Mouse (Mus musculus) gastrocnemius, postnatal 4 days (tissue): ENCODE data around the gene Snx32. TPM values are rescaled to one million over a fixed set of nuclear protein-coding genes. Genes with fewer than 3 reads are reported as not detected.

ENCODE experiments used
- DNase-seq, 2 experiments: peaks; one replicate each; pipeline ENCODE4 v3.0.0; 2021 to 2022; ENCODE audit warnings: low spot score in 2 of 2, mixed read lengths in 2 of 2
- total RNA-seq, 2 experiments: library from RNA; stranded (reverse); gene quantifications; 2 replicates each; pipeline ENCODE4 v1.2.3; 2021

Gene Snx32
- total RNA-seq, 2 experiments from 2014 or later, result 8.4 to 9.3 TPM

DNA sequence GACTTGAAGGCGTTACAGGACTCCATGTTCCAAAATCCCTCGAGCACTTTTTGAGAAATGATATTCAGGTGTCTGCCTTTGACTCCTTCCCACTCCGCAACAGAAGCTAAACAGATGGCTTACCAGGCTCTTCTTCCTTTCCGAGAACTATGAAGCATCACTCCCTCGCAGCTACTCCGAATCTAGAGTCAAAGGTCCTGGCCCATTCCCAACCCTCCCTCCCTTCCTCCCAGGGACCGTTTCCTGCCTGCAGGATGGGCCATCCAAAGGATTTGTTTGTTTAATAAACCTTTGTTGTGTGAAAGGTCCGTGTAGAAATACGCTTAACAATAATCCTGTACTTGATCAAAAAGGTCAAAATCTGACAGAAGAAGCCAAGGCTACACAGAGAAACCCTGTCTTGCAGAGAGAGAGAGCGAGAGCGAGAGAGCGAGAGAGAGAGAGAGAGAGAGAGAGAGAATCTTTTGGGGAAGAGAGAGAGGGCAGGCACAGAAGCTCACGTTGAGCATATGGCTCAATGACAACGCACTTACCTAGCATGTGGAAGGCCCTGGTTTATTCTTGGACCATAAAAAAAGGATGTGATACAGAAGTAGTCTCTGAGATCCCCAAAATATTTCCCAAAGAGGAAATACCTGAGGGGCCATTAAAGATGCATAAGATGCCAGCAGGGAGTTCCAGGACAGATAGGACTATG lies 52.4 kb downstream of the Snx32 start, which contains the start of gene Ccdc85b:
TSS of gene Ccdc85b (minus strand) at position 149 of the 697 bp plus-strand sequence.
- DNase-seq, result no peak

- peak; percentile 89 to 93 for DNase-seq
These were observed 53.2 kb downstream of the Snx32 start for GRCm38 (mm10) chr19:5456922-5457745.

- DNase-seq, result no peak
These were observed 54.0 kb downstream of the Snx32 start for GRCm38 (mm10) chr19:5456241-5456921.

DNA sequence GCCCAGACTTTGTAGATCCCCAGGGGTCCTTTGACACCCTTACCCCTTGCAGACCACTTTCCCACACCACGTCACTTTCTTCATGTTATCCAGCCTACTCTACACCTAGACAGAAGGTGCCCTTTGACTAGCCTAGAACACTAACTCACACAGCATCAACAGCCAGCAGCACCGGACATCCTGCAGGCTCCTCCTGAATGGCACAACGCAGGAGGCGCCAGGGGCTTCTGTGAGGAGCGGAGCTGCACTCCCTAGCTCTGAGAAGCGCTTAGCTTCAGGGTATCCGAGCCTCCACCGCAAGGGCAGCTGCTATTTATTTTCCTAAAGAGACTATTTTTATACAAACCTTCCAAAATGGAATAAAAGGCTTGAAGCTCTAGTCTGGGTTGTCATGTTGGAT lies 54.8 kb downstream of the Snx32 start:
- no peak for DNase-seq

GRCm38 (mm10) chr19:5455037-5455436 lies 55.3 kb downstream of the Snx32 start:
- DNase-seq, result no peak

GRCm38 (mm10) chr19:5451766-5452165 lies 58.6 kb downstream of the Snx32 start:
- no peak for DNase-seq

DNA sequence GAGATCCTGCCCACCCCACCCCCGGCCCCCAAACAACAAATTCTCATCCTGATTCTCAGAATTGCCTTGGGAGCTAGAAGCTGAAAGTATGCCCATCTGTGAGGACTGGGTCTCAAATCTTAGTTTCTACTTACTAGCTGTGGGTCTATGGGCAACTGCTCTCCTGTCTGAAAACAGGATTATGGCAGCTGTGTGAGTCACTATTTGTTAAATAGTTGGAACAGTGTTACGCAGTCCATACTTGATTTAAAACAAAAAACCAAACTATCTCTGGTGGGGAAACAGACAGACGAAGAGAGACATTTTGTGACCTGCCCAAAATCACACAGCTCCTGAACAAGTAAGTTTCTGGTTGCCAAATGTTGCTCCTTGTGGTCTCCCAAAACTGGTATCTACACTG lies 60.7 kb downstream of the Snx32 start:
- DNase-seq, result no peak

DNA sequence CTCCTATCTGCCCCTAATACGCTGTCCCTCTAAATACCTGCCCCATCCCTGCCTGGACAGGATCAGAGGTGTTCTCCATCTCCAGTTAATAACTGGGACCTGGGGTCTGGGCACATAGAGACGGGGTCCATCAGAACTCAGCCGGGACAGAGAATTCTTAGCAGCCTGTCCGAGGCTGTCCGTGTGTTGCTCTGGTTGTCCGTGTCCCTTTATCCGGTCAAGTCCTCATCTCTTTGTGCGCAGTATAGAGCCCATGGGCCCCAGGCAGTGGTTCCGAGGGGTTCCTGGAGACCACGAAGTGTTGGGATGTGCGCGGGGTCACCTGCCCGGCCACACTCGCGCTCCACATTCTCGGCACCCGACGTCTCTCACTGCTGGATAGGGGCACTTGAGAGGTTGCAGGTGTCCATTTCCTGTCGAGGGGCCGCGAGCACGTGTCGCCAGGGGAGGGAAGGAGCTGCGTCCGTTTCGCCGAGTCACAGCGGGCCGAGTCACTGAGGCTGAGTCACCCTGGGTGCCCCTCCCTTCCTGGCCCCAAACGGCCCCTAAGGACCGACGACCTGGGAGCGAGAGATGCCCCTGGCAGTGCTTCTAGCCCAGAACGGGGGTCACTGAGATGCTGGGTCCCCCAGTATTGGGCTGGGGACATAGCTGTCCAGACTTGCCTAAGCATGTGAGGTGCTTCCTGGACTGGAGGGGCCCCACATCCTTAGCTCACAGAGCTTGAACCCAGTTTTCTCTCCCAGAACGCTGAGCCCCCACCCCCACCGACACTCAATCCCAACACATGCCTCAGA lies 61.8 kb downstream of the Snx32 start:
- no peak for DNase-seq

DNA sequence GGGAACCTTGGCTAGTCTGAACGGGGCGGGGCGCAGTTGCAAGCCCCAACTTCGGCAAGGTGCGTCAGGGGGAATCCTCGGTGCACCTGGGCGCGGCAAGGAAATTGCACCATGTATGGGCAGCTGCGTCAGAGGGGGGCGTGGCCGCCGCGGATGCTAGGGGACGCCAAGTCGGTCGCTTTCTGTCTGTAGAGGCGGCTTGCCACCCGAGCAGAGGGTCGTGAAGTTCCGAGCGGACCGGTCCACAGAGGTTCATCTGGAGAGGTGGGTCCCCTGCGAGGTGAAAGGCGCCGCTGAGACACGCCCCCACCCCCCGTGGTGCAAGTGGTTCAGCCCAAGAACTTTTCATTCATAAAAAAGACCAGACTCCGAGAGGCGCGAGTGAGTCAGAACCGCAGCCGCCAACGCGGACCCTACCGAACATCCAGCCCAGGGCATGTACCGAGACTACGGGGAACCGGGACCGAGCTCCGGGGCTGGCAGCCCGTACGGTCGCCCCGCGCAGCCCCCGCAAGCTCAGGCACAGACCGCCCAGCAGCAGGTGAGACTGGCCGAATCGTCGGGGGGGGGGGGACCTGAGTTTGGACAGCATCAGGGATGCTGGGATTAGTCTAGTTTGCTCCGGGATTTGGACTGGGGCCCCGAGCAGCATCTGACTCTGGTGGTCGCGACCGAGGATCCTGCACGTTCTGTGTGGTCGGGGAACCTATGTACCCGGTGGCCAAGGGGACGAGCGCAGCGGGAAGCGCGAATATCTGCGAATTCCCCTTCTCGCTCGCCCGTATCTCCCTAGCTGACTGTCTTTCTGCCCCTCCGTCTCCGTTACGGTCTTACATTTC lies 62.6 kb downstream of the Snx32 start, which contains the start of gene Fosl1:
TSS of gene Fosl1 (plus strand) at position 33 of the 839 bp plus-strand sequence.
- peak in 1 of 2 experiments; percentile 54 for DNase-seq

- no peak for DNase-seq
These were observed 64.6 kb downstream of the Snx32 start for GRCm38 (mm10) chr19:5445747-5446146.

- DNase-seq, result no peak
These were observed 65.4 kb downstream of the Snx32 start for GRCm38 (mm10) chr19:5444954-5445353.

DNA sequence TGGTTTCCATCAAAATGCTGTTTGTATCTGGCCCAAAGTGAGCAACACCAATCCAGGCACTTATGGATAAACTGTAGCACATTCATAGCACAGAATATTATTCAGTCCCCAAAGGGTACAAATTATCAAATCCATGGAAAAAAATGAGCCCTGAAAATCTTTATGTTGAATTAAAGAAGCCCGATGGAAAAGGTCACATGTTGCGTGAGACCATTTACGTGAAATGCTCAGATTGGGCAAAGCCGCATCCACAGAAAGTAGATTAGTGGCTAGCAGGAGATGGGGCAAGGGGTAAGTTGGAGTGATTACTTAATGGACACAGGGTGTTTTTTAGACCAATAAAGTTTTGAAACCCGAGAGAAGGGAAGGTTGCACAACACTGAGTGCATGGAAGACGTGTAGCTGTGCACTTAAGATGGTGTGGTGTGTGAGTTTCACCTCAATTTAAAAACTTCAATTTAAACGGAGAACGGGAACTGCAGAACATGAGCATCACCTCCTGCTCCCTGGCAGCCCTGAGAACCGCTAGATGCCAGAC lies 65.9 kb downstream of the Snx32 start:
- no peak for DNase-seq

Other genes starting within 250 kb of the Snx32 start
- gene Pacs1, start 237.4 kb downstream of the Snx32 start, total RNA-seq, result 10 to 100 TPM; 19.0 to 20.4 TPM
- 100 to 1,000 TPM; 114 to 120 TPM for gene Sf3b2, start 215.1 kb downstream of the Snx32 start, total RNA-seq
- under 1 TPM; 0.18 to 0.22 TPM for gene Gal3st3, start 212.2 kb downstream of the Snx32 start, total RNA-seq
- not detected for gene Catsper1, start 174.8 kb downstream of the Snx32 start, total RNA-seq
- 1 to 10 TPM; 1.3 to 1.7 TPM for gene Cst6, start 161.0 kb downstream of the Snx32 start, total RNA-seq
- 10 to 100 TPM; 23.7 to 23.8 TPM for gene Eif1ad, start 143.8 kb downstream of the Snx32 start, total RNA-seq
- 100 to 1,000 TPM; 131 to 137 TPM for gene Banf1, start 143.4 kb downstream of the Snx32 start, total RNA-seq
- gene Sart1, start 121.8 kb downstream of the Snx32 start, total RNA-seq, result 10 to 100 TPM; 53.3 to 56.8 TPM
- not detected for gene Tsga10ip, start 108.0 kb downstream of the Snx32 start, total RNA-seq
- 100 to 1,000 TPM; 344 to 358 TPM for gene Drap1, start 85.6 kb downstream of the Snx32 start, total RNA-seq
- gene AI837181, start 85.4 kb downstream of the Snx32 start, total RNA-seq, result 10 to 100 TPM; 52.0 to 55.7 TPM
- gene Fosl1, start 63.0 kb downstream of the Snx32 start, total RNA-seq, result not detected
- 1 to 10 TPM; 8.0 to 8.4 TPM for gene Ccdc85b, start 52.6 kb downstream of the Snx32 start, total RNA-seq
- 10 to 100 TPM; 62.3 to 71.1 TPM for gene Fibp, start 49.9 kb downstream of the Snx32 start, total RNA-seq
- gene Ctsw, start 42.0 kb downstream of the Snx32 start, total RNA-seq, result under 1 TPM in 1 of 2 experiments, not detected in 1; 0.16 TPM
- 10 to 100 TPM; 57.2 to 68.1 TPM for gene Efemp2, start 36.6 kb downstream of the Snx32 start, total RNA-seq
- gene Mus81, start 22.1 kb downstream of the Snx32 start, total RNA-seq, result 10 to 100 TPM; 28.9 to 30.9 TPM
- gene Cfl1, start 20.1 kb downstream of the Snx32 start, total RNA-seq, result 100 to 1,000 TPM; 557 to 593 TPM
- gene 1700020D05Rik, start 6.8 kb downstream of the Snx32 start, total RNA-seq, result 1 to 10 TPM; 1.3 to 1.8 TPM
- not detected for gene Ovol1, start 50.1 kb upstream of the Snx32 start, total RNA-seq
- 1 to 10 TPM; 3.1 to 3.2 TPM for gene Ap5b1, start 57.5 kb upstream of the Snx32 start, total RNA-seq
- gene Rnaseh2c, start 91.3 kb upstream of the Snx32 start, total RNA-seq, result 10 to 100 TPM; 55.2 to 67.2 TPM
- 10 to 100 TPM; 50.1 to 54.4 TPM for gene Kat5, start 99.7 kb upstream of the Snx32 start, total RNA-seq
- 10 to 100 TPM; 35.9 to 39.1 TPM for gene Rela, start 126.9 kb upstream of the Snx32 start, total RNA-seq
- 10 to 100 TPM; 47.7 to 52.2 TPM for gene Sipa1, start 153.2 kb upstream of the Snx32 start, total RNA-seq
- 10 to 100 TPM; 29.7 to 30.2 TPM for gene Map3k11, start 178.2 kb upstream of the Snx32 start, total RNA-seq
- gene Pcnx3, start 178.4 kb upstream of the Snx32 start, total RNA-seq, result 10 to 100 TPM; 37.1 to 40.5 TPM
- not detected for gene Kcnk7, start 193.8 kb upstream of the Snx32 start, total RNA-seq
- 100 to 1,000 TPM; 250 to 260 TPM for gene Ehbp1l1, start 215.8 kb upstream of the Snx32 start, total RNA-seq
- 10 to 100 TPM; 58.8 to 59.1 TPM for gene Fam89b, start 219.1 kb upstream of the Snx32 start, total RNA-seq
- gene Ltbp3, start 230.4 kb upstream of the Snx32 start, total RNA-seq, result 100 to 1,000 TPM; 116 to 137 TPM